Comparison of ENCODE assay signal across 18 mouse cellular contexts in genomic region chr13:3778591-3779364, GRCm38 (mm10). TPM values are rescaled to one million over a fixed set of nuclear protein-coding genes. Genes with fewer than 3 reads are reported as not detected.
A peak's percentile ranks its signal among the peaks of the same experiment; 100 is the strongest.
DNase-seq lines count a peak whose midpoint lies in the region.
"Had no signal": no experiment of that assay in that cellular context is flagged by ENCODE, and none has a peak within 500 bp of the region (broad histone marks: within the 10 kb centered on the region; RNA-seq: fewer than 3 reads in every experiment).

No protein-coding gene starts in this region.

- DNase-seq in cerebellum, postnatal 25 days, result peak; percentile 19 to 38
- no peak for DNase-seq in cerebellum, adult 8-10 months
- peak; percentile 58 for DNase-seq in urinary bladder, postnatal 14 days (ENCODE audit: low spot score)
- no peak for DNase-seq in urinary bladder, postnatal 10 days (ENCODE audit: low spot score)
- peak; percentile 62 for DNase-seq in adrenal gland, postnatal 25 days
- DNase-seq in gastrocnemius, postnatal 25 days, result no peak
- DNase-seq in B cell, adult 2 months, result no peak
- no peak for DNase-seq in thymus, postnatal 36 days
- DNase-seq: gastrocnemius, postnatal 14 days; liver; lung, embryonic 14.5 days; right cerebral cortex, postnatal 25 days; thymus, adult 2 months had no signal

RNA-seq across cellular contexts. Expression of gene Calml3, which starts 25.3 kb away (rescaled TPM):
- total RNA-seq in adrenal gland, postnatal 25 days (2021), result not detected in 2 replicates
- total RNA-seq in gastrocnemius, postnatal 25 days (2021), result not detected
- total RNA-seq: gastrocnemius, postnatal 14 days; hematopoietic stem cell, adult 5-6 weeks; layer of hippocampus, adult 8-10 months; left cerebral cortex, postnatal 10 days; megakaryocyte progenitor cell, adult 5-6 weeks had no signal

RNA-seq across cellular contexts. Expression of gene Calm4, which starts 58.8 kb away (rescaled TPM):
- total RNA-seq in adrenal gland, postnatal 25 days (2021), result not detected in 2 replicates
- not detected for total RNA-seq in gastrocnemius, postnatal 25 days (2021)
- total RNA-seq: G1E; gastrocnemius, postnatal 14 days; layer of hippocampus, adult 8-10 months; left cerebral cortex, postnatal 10 days; megakaryocyte progenitor cell, adult 5-6 weeks had no signal

Comparison
In these comparisons a context has a peak if more than half of its experiments do, and no peak if none do; other contexts are left out.
1. DNase-seq: peak in cerebellum, postnatal 25 days (2 of 2), urinary bladder, postnatal 14 days (single experiment) and adrenal gland, postnatal 25 days (single experiment); none in cerebellum, adult 8-10 months (single experiment), urinary bladder, postnatal 10 days (single experiment), gastrocnemius, postnatal 25 days (single experiment), B cell, adult 2 months (0 of 2) and thymus, postnatal 36 days (0 of 2).